Mouse (Mus musculus) thymus, adult 2 months (tissue): ENCODE data around the gene Zfp706.

ENCODE experiments used
- CTCF ChIP-seq: fragments of 200-500 bp; IDR thresholded peaks from 2 replicates; pipeline ENCODE4 v1.5.1; 2012; ENCODE audit warnings: mild to moderate bottlenecking, control low read depth, low read length, moderate library complexity, borderline replicate concordance; ENCODE audit not compliant: control insufficient read depth, poor library complexity, insufficient read depth; ENCODE audit errors: extremely low read depth
- POLR2A ChIP-seq: fragments of 200-500 bp; IDR thresholded peaks from 2 replicates; pipeline ENCODE4 v1.6.1; 2012; ENCODE audit warnings: mild to moderate bottlenecking, low read length, control low read depth, moderate library complexity; ENCODE audit not compliant: control insufficient read depth, poor library complexity, insufficient read depth; ENCODE audit errors: extremely low read depth

GRCm38 (mm10) chr15:37047403-37047802, 39.8 kb upstream of the Zfp706 start:
- no peak for TF ChIP-seq POLR2A
- TF ChIP-seq CTCF: no peak
